Mouse (Mus musculus): ENCODE data around the gene Snw1. TPM values are rescaled to one million over a fixed set of nuclear protein-coding genes. Genes with fewer than 3 reads are reported as not detected.

Gene Snw1
- polyA plus RNA-seq, 1 experiment from 2014 or later: 106 TPM

- Histone ChIP-seq H3K4me1 (peaks cover 23% of the 10 kb centered on the region), H3K4me2 (peak within 1 kb of the TSS; percentile 63), H3K4me3 (peak within 1 kb of the TSS; percentile 100), H3K27me3 (replicated peaks) (no peaks in the 10 kb centered on the region), H3K36me3 (replicated peaks) (peaks cover 27% of the 10 kb centered on the region), H3K9ac (peak within 1 kb of the TSS; percentile 97), H3K27ac (peak within 1 kb of the TSS; percentile 90), H3K9me3 (no peaks in the 10 kb centered on the region)
- 0% methylated on average over 28 of the region's 28 CpGs for WGBS
- peak; percentile 98 for ATAC-seq (replicated peaks)
Measured at GRCm38 (mm10) chr12:87443700-87444122, 28.4 kb downstream of the Snw1 start, which contains the start of the genes Slirp and Alkbh1. Slirp (plus strand) TSS chr12:87443896. Alkbh1 (minus strand) TSS chr12:87444017.

GRCm38 (mm10) chr12:87443115-87443699 is 28.9 kb downstream of the Snw1 start:
- no peaks in the 10 kb centered on the region for H3K27me3 ChIP-seq (replicated peaks)
- peak overlapping the region; percentile 63 for H3K4me2 ChIP-seq
- WGBS: under 1% methylated on average over 33 of the region's 33 CpGs
- peaks cover 23% of the 10 kb centered on the region for H3K4me1 ChIP-seq
- H3K4me3 ChIP-seq: peak overlapping the region; percentile 100
- H3K36me3 ChIP-seq (replicated peaks): peaks cover 27% of the 10 kb centered on the region
- ATAC-seq (replicated peaks): peak; percentile 90
- H3K9ac ChIP-seq: peak overlapping the region; percentile 97
- H3K9me3 ChIP-seq: no peaks in the 10 kb centered on the region
- peak overlapping the region; percentile 90 for H3K27ac ChIP-seq

- peaks cover 23% of the 10 kb centered on the region for H3K4me1 ChIP-seq
- ATAC-seq (replicated peaks): no peak
- peak overlapping the region; percentile 97 for H3K9ac ChIP-seq
- no peaks in the 10 kb centered on the region for H3K9me3 ChIP-seq
- WGBS: 30% methylated on average over 12 of the region's 12 CpGs
- peaks cover 26% of the 10 kb centered on the region for H3K36me3 ChIP-seq (replicated peaks)
- peak overlapping the region; percentile 90; the same call in 1 of the 2 replicates for H3K27ac ChIP-seq
- no peaks in the 10 kb centered on the region for H3K27me3 ChIP-seq (replicated peaks)
- peak overlapping the region; percentile 63 for H3K4me2 ChIP-seq
- peak overlapping the region; percentile 100 for H3K4me3 ChIP-seq
Measured at GRCm38 (mm10) chr12:87442177-87443114, 29.6 kb downstream of the Snw1 start.

GRCm38 (mm10) chr12:87428885-87429284 is 43.2 kb downstream of the Snw1 start:
- H3K27me3 ChIP-seq (replicated peaks): no peaks in the 10 kb centered on the region
- H3K27ac ChIP-seq: no peak overlapping the region
- no peak overlapping the region for H3K9ac ChIP-seq
- no peak overlapping the region for H3K4me2 ChIP-seq
- 87% methylated on average over 8 of the region's 8 CpGs for WGBS
- ATAC-seq (replicated peaks): no peak
- H3K4me3 ChIP-seq: no peak overlapping the region
- peaks cover 55% of the 10 kb centered on the region for H3K36me3 ChIP-seq (replicated peaks)
- H3K4me1 ChIP-seq: peaks cover 7% of the 10 kb centered on the region
- no peaks in the 10 kb centered on the region for H3K9me3 ChIP-seq

- Histone ChIP-seq H3K9ac (no peak overlapping the region), H3K27ac (no peak overlapping the region), H3K4me3 (no peak overlapping the region), H3K9me3 (no peaks in the 10 kb centered on the region), H3K4me2 (no peak overlapping the region), H3K36me3 (replicated peaks) (peaks cover 50% of the 10 kb centered on the region), H3K27me3 (replicated peaks) (no peaks in the 10 kb centered on the region), H3K4me1 (peaks cover 7% of the 10 kb centered on the region)
- no peak for ATAC-seq (replicated peaks)
- WGBS: 81% methylated on average over 2 of the region's 2 CpGs
Measured at GRCm38 (mm10) chr12:87428295-87428694, 43.8 kb downstream of the Snw1 start.

GRCm38 (mm10) chr12:87426354-87427031 is 45.6 kb downstream of the Snw1 start:
- Histone ChIP-seq H3K4me2 (no peak overlapping the region), H3K27me3 (replicated peaks) (no peaks in the 10 kb centered on the region), H3K9me3 (no peaks in the 10 kb centered on the region), H3K36me3 (replicated peaks) (peaks cover 35% of the 10 kb centered on the region), H3K9ac (no peak overlapping the region), H3K4me1 (peaks cover 7% of the 10 kb centered on the region), H3K27ac (no peak overlapping the region), H3K4me3 (no peak overlapping the region)
- 93% methylated on average over 5 of the region's 5 CpGs for WGBS
- ATAC-seq (replicated peaks): no peak

- 27% methylated on average over 3 of the region's 3 CpGs for WGBS
- Histone ChIP-seq H3K4me1 (peaks cover 7% of the 10 kb centered on the region), H3K4me3 (no peak overlapping the region), H3K9ac (no peak overlapping the region), H3K4me2 (no peak overlapping the region), H3K27ac (no peak overlapping the region), H3K27me3 (replicated peaks) (no peaks in the 10 kb centered on the region), H3K36me3 (replicated peaks) (peaks cover 20% of the 10 kb centered on the region), H3K9me3 (no peaks in the 10 kb centered on the region)
- ATAC-seq (replicated peaks): no peak
Measured at GRCm38 (mm10) chr12:87424516-87424915, 47.6 kb downstream of the Snw1 start.

GRCm38 (mm10) chr12:87423700-87424099 is 48.4 kb downstream of the Snw1 start:
- no peaks in the 10 kb centered on the region for H3K27me3 ChIP-seq (replicated peaks)

GRCm38 (mm10) chr12:87421708-87422507 is 50.2 kb downstream of the Snw1 start:
- Histone ChIP-seq H3K4me1 (peaks cover 17% of the 10 kb centered on the region), H3K9me3 (no peaks in the 10 kb centered on the region), H3K4me2 (no peak overlapping the region), H3K27me3 (replicated peaks) (no peaks in the 10 kb centered on the region), H3K4me3 (no peak overlapping the region), H3K36me3 (replicated peaks) (0 out of 2 replicates have a peak, but pooled peaks cover 3% of the 10 kb centered on the region), H3K27ac (no peak overlapping the region), H3K9ac (no peak overlapping the region)
- 61% methylated on average over 5 of the region's 5 CpGs for WGBS
- ATAC-seq (replicated peaks): no peak

More at GRCm38 (mm10) chr12:87423700-87424099, 48.4 kb downstream of the Snw1 start:
- Histone ChIP-seq H3K9ac (no peak overlapping the region), H3K9me3 (no peaks in the 10 kb centered on the region), H3K36me3 (replicated peaks) (peaks cover 11% of the 10 kb centered on the region), H3K27ac (0 out of 2 replicates have a peak overlapping the region, but pooled peaks have one; percentile 15), H3K4me3 (no peak overlapping the region), H3K4me1 (peaks cover 15% of the 10 kb centered on the region), H3K4me2 (no peak overlapping the region)
- WGBS: 25% methylated on average over 1 of the region's 1 CpGs
- no peak for ATAC-seq (replicated peaks)

GRCm38 (mm10) chr12:87419974-87420485 is 52.0 kb downstream of the Snw1 start:
- Histone ChIP-seq H3K4me1 (peaks cover 17% of the 10 kb centered on the region), H3K27ac (peak overlapping the region; percentile 67), H3K9ac (no peak overlapping the region), H3K9me3 (no peaks in the 10 kb centered on the region), H3K36me3 (replicated peaks) (no peaks in the 10 kb centered on the region), H3K4me2 (no peak overlapping the region), H3K4me3 (no peak overlapping the region), H3K27me3 (replicated peaks) (no peaks in the 10 kb centered on the region)
- no peak for ATAC-seq (replicated peaks)
- WGBS: 76% methylated on average over 12 of the region's 12 CpGs

- Histone ChIP-seq H3K27me3 (replicated peaks) (no peaks in the 10 kb centered on the region), H3K4me1 (peaks cover 9% of the 10 kb centered on the region), H3K9me3 (no peaks in the 10 kb centered on the region), H3K4me3 (no peak overlapping the region), H3K9ac (no peak overlapping the region), H3K27ac (peak overlapping the region; percentile 67), H3K36me3 (replicated peaks) (no peaks in the 10 kb centered on the region), H3K4me2 (no peak overlapping the region)
- ATAC-seq (replicated peaks): peak; percentile 85
- 30% methylated on average over 5 of the region's 5 CpGs for WGBS
Measured at GRCm38 (mm10) chr12:87418921-87419320, 53.2 kb downstream of the Snw1 start.

Measured in midbrain, embryonic 15.5 days (tissue).